29 mouse cellular contexts compared by ENCODE assay signal in genomic region chr14:20084335-20084734, GRCm38 (mm10). TPM values are rescaled to one million over a fixed set of nuclear protein-coding genes. Genes with fewer than 3 reads are reported as not detected.
DNase-seq lines count a peak whose midpoint lies in the region; ATAC-seq and TF ChIP-seq lines count a peak whose summit lies in the region.
"Had no signal": no experiment of that assay in that cellular context is flagged by ENCODE, and none has a peak within 500 bp of the region (broad histone marks: within the 10 kb centered on the region; RNA-seq: fewer than 3 reads in every experiment).

No protein-coding gene starts in this region.

- no peak overlapping the region for H3K4me3 ChIP-seq in intestine, postnatal 0 days (ENCODE audit: low read depth, low read length)
- H3K4me3 ChIP-seq in intestine, embryonic 16.5 days (ENCODE audit: low read length) = no peak overlapping the region
- no peak overlapping the region for H3K4me3 ChIP-seq in midbrain, postnatal 0 days (ENCODE audit: low read depth, low read length)
- no peak overlapping the region for H3K4me3 ChIP-seq in midbrain, embryonic 15.5 days
- H3K4me3 ChIP-seq in ES-E14 (ENCODE audit: insufficient read depth in 1 of 2, low read depth in 1 of 2, low read length in 2 of 2, poor library complexity in 1 of 2, severe bottlenecking in 1 of 2) = no peak overlapping the region
- H3K4me3 ChIP-seq in stomach, postnatal 0 days (ENCODE audit: low read depth, low read length) = no peak overlapping the region
- H3K4me3 ChIP-seq: heart, embryonic 12.5 days had no signal

- DNase-seq in midbrain, postnatal 0 days (ENCODE audit: low spot score) = no peak
- DNase-seq in ES-E14 (ENCODE audit: low read depth, low spot score) = no peak
- DNase-seq in stomach, postnatal 0 days (ENCODE audit: low spot score) = no peak
- DNase-seq in thymus, postnatal 10 days (ENCODE audit: low spot score in 2 of 2) = no peak
- no peak for DNase-seq in kidney, adult 8-10 months
- DNase-seq: adrenal gland, postnatal 14 days; cerebellum, adult 11 months; cerebellum, adult 9-10 months; embryo, embryonic 11 days; gastrocnemius, adult 2 months; heart, adult 2 months; heart, postnatal 4 days; kidney, adult 11 months; kidney, postnatal 4 days; liver, embryonic 13.5 days; lung, adult 18-20 months; right cerebral cortex, postnatal 4 days; thymus, postnatal 4 days had no signal

- no peak for TF ChIP-seq EP300 in stomach, postnatal 0 days (optimal IDR thresholded peaks at IDR 0.05)

- no peaks in the 10 kb centered on the region for H3K27me3 ChIP-seq in intestine, postnatal 0 days (replicated peaks; ENCODE audit: control insufficient read depth, insufficient read depth, low read length)
- no peaks in the 10 kb centered on the region for H3K27me3 ChIP-seq in intestine, embryonic 16.5 days (replicated peaks; ENCODE audit: control insufficient read depth, insufficient read depth, low read length)
- H3K27me3 ChIP-seq in midbrain, postnatal 0 days (ENCODE audit: insufficient read depth, low read length) = no peaks in the 10 kb centered on the region
- no peaks in the 10 kb centered on the region for H3K27me3 ChIP-seq in midbrain, embryonic 15.5 days (replicated peaks)
- H3K27me3 ChIP-seq in stomach, postnatal 0 days (ENCODE audit: control insufficient read depth, insufficient read depth, low read length) = no peaks in the 10 kb centered on the region
- H3K27me3 ChIP-seq: embryonic facial prominence, embryonic 12.5 days; forebrain, embryonic 15.5 days; heart, embryonic 12.5 days; hindbrain, embryonic 13.5 days; limb, embryonic 15.5 days; liver, embryonic 13.5 days; neural tube, embryonic 13.5 days had no signal

- in situ Hi-C loops in ES-E14 (cut with MboI; ENCODE audit: low sequenced_read_pairs in 2 of 2, unreplicated experiment in 2 of 2) = no loop called here

- peak; percentile 22; the same call in 1 of the 2 replicates for TF ChIP-seq CTCF in intestine, postnatal 0 days (IDR thresholded peaks at IDR 0.05; ENCODE audit: low read depth)
- TF ChIP-seq CTCF in midbrain, postnatal 0 days (IDR thresholded peaks at IDR 0.05) = peak; percentile 22; the same call in 1 of the 2 replicates
- TF ChIP-seq CTCF in stomach, postnatal 0 days (IDR thresholded peaks at IDR 0.05; ENCODE audit: low read depth) = peak; percentile 31

- H3K9ac ChIP-seq in intestine, postnatal 0 days (ENCODE audit: low read depth, low read length) = no peak overlapping the region
- H3K9ac ChIP-seq in intestine, embryonic 16.5 days (ENCODE audit: low read depth, low read length) = no peak overlapping the region
- H3K9ac ChIP-seq in midbrain, postnatal 0 days (replicated peaks; ENCODE audit: low read length, poor library complexity, severe bottlenecking) = no peak overlapping the region
- no peak overlapping the region for H3K9ac ChIP-seq in midbrain, embryonic 15.5 days
- no peak overlapping the region for H3K9ac ChIP-seq in ES-E14 (ENCODE audit: insufficient read depth, low read depth, low read length, poor library complexity, severe bottlenecking)
- no peak overlapping the region for H3K9ac ChIP-seq in stomach, postnatal 0 days (ENCODE audit: low read length)
- H3K9ac ChIP-seq: embryonic facial prominence, embryonic 12.5 days; forebrain, embryonic 15.5 days; heart, embryonic 12.5 days; hindbrain, embryonic 13.5 days; limb, embryonic 15.5 days had no signal

- no peak for ATAC-seq in intestine, postnatal 0 days
- ATAC-seq in intestine, embryonic 16.5 days = no peak
- ATAC-seq in midbrain, postnatal 0 days (ENCODE audit: low FRiP score) = no peak
- no peak for ATAC-seq in midbrain, embryonic 15.5 days (replicated peaks)
- no peak for ATAC-seq in stomach, postnatal 0 days (ENCODE audit: low FRiP score, low TSS enrichment)
- ATAC-seq: CD4-positive, CD25-positive, alpha-beta regulatory T cell, adult 4 months; forebrain, embryonic 15.5 days had no signal

- no peaks in the 10 kb centered on the region for H3K9me3 ChIP-seq in intestine, postnatal 0 days (ENCODE audit: control insufficient read depth)
- H3K9me3 ChIP-seq in intestine, embryonic 16.5 days (ENCODE audit: control insufficient read depth, low read length) = no peaks in the 10 kb centered on the region
- no peaks in the 10 kb centered on the region for H3K9me3 ChIP-seq in midbrain, postnatal 0 days (ENCODE audit: low read length)
- no peaks in the 10 kb centered on the region for H3K9me3 ChIP-seq in midbrain, embryonic 15.5 days
- H3K9me3 ChIP-seq in ES-E14 (ENCODE audit: control insufficient read depth, insufficient read depth, low read depth, low read length) = no peaks in the 10 kb centered on the region
- H3K9me3 ChIP-seq in stomach, postnatal 0 days (ENCODE audit: control insufficient read depth, low read length) = no peaks in the 10 kb centered on the region
- H3K9me3 ChIP-seq: embryonic facial prominence, embryonic 12.5 days; forebrain, embryonic 15.5 days; heart, embryonic 12.5 days; hindbrain, embryonic 13.5 days; limb, embryonic 10.5 days; limb, embryonic 15.5 days; liver, embryonic 13.5 days; neural tube, embryonic 13.5 days had no signal

- H3K4me1 ChIP-seq in intestine, postnatal 0 days (replicated peaks; ENCODE audit: control insufficient read depth, insufficient read depth, low read length) = peaks cover 12% of the 10 kb centered on the region; the same call in 1 of the 2 replicates
- H3K4me1 ChIP-seq in intestine, embryonic 16.5 days (ENCODE audit: control insufficient read depth, insufficient read depth, low read length) = peaks cover 9% of the 10 kb centered on the region; the same call in 1 of the 2 replicates
- H3K4me1 ChIP-seq in midbrain, postnatal 0 days (ENCODE audit: insufficient read depth, low read length) = peaks cover 6% of the 10 kb centered on the region; the same call in 1 of the 2 replicates
- H3K4me1 ChIP-seq in midbrain, embryonic 15.5 days = peaks cover 20% of the 10 kb centered on the region
- peaks cover 2 to 9% of the 10 kb centered on the region in 2 experiments; a peak in 3 of 4 replicates for H3K4me1 ChIP-seq in ES-E14 (ENCODE audit: control insufficient read depth in 2 of 2, insufficient read depth in 2 of 2, low read length in 2 of 2, poor library complexity in 1 of 2)
- H3K4me1 ChIP-seq in stomach, postnatal 0 days (replicated peaks; ENCODE audit: control insufficient read depth, insufficient read depth) = peaks cover 8% of the 10 kb centered on the region

- H3K4me2 ChIP-seq in intestine, postnatal 0 days (replicated peaks; ENCODE audit: low read depth) = no peak overlapping the region
- H3K4me2 ChIP-seq in intestine, embryonic 16.5 days (ENCODE audit: low read depth, low read length) = no peak overlapping the region
- no peak overlapping the region for H3K4me2 ChIP-seq in midbrain, postnatal 0 days (ENCODE audit: low read depth, low read length, poor library complexity, severe bottlenecking)
- no peak overlapping the region for H3K4me2 ChIP-seq in midbrain, embryonic 15.5 days
- no peak overlapping the region for H3K4me2 ChIP-seq in stomach, postnatal 0 days (replicated peaks; ENCODE audit: low read depth)

- H3K36me3 ChIP-seq in intestine, postnatal 0 days (ENCODE audit: control insufficient read depth, insufficient read depth) = no peaks in the 10 kb centered on the region
- no peaks in the 10 kb centered on the region for H3K36me3 ChIP-seq in intestine, embryonic 16.5 days (ENCODE audit: control insufficient read depth, insufficient read depth, low read length)
- H3K36me3 ChIP-seq in midbrain, postnatal 0 days (ENCODE audit: insufficient read depth, low read length) = no peaks in the 10 kb centered on the region
- no peaks in the 10 kb centered on the region for H3K36me3 ChIP-seq in midbrain, embryonic 15.5 days (replicated peaks)
- H3K36me3 ChIP-seq in ES-E14 (ENCODE audit: control insufficient read depth, insufficient read depth, low read length, poor library complexity, severe bottlenecking) = no peaks in the 10 kb centered on the region
- H3K36me3 ChIP-seq in stomach, postnatal 0 days (ENCODE audit: control insufficient read depth, insufficient read depth, low read length) = no peaks in the 10 kb centered on the region
- H3K36me3 ChIP-seq: embryonic facial prominence, embryonic 12.5 days; heart, embryonic 12.5 days; hindbrain, embryonic 13.5 days; limb, embryonic 10.5 days; liver, embryonic 13.5 days; neural tube, embryonic 13.5 days had no signal

- no peak overlapping the region for H3K27ac ChIP-seq in intestine, postnatal 0 days (ENCODE audit: low read depth, low read length)
- no peak overlapping the region for H3K27ac ChIP-seq in intestine, embryonic 16.5 days (ENCODE audit: low read length)
- no peak overlapping the region for H3K27ac ChIP-seq in midbrain, postnatal 0 days (ENCODE audit: low read depth, low read length)
- H3K27ac ChIP-seq in midbrain, embryonic 15.5 days = no peak overlapping the region
- no peak overlapping the region for H3K27ac ChIP-seq in ES-E14 (ENCODE audit: insufficient read depth, low read depth, low read length, poor library complexity, severe bottlenecking)
- no peak overlapping the region for H3K27ac ChIP-seq in stomach, postnatal 0 days (replicated peaks)
- H3K27ac ChIP-seq: forebrain, embryonic 15.5 days; hindbrain, embryonic 13.5 days; liver, embryonic 13.5 days; neural tube, embryonic 13.5 days had no signal

TF ChIP-seq in ES-E14, 5 proteins besides CTCF, POLR2A, EP300 and RAD21:
- TF ChIP-seq ZNF384 (IDR thresholded peaks at IDR 0.05; ENCODE audit: low read depth, low read length) (peak; percentile 93), HCFC1 (IDR thresholded peaks at IDR 0.05; ENCODE audit: borderline replicate concordance, insufficient read depth, low read length) (no peak)

RNA-seq across cellular contexts. Expression of gene Saysd1, which starts 54.0 kb away (rescaled TPM):
- polyA plus RNA-seq in intestine, postnatal 0 days (2015; fragmentation: Nextera tagmentation; extraction: Ambion mirVana) = 49.8 and 55.6 TPM in 2 replicates
- 20.2 and 21.5 TPM in 2 replicates for polyA plus RNA-seq in intestine, embryonic 16.5 days (2015; fragmentation: Nextera tagmentation; extraction: Ambion mirVana)
- 3.8 and 4.9 TPM in 2 replicates for total RNA-seq in midbrain, postnatal 0 days (2014; rRNA removed)
- 8.6 and 9.8 TPM in 2 replicates for polyA plus RNA-seq in midbrain, postnatal 0 days (2015; fragmentation: Nextera tagmentation; extraction: Ambion mirVana)
- 12.6 and 13.3 TPM in 2 replicates for polyA plus RNA-seq in midbrain, embryonic 15.5 days (2015; fragmentation: Nextera tagmentation; extraction: Ambion mirVana)
- 7.2 and 11.7 TPM in 2 replicates for total RNA-seq in ES-E14 (2012; rRNA removed)
- polyA plus RNA-seq in stomach, postnatal 0 days (2015; fragmentation: Nextera tagmentation; extraction: Ambion mirVana) = 14.2 and 15.4 TPM in 2 replicates
